Mouse (Mus musculus): ENCODE results near the gene AI597479.

AI597479 gene

DNA sequence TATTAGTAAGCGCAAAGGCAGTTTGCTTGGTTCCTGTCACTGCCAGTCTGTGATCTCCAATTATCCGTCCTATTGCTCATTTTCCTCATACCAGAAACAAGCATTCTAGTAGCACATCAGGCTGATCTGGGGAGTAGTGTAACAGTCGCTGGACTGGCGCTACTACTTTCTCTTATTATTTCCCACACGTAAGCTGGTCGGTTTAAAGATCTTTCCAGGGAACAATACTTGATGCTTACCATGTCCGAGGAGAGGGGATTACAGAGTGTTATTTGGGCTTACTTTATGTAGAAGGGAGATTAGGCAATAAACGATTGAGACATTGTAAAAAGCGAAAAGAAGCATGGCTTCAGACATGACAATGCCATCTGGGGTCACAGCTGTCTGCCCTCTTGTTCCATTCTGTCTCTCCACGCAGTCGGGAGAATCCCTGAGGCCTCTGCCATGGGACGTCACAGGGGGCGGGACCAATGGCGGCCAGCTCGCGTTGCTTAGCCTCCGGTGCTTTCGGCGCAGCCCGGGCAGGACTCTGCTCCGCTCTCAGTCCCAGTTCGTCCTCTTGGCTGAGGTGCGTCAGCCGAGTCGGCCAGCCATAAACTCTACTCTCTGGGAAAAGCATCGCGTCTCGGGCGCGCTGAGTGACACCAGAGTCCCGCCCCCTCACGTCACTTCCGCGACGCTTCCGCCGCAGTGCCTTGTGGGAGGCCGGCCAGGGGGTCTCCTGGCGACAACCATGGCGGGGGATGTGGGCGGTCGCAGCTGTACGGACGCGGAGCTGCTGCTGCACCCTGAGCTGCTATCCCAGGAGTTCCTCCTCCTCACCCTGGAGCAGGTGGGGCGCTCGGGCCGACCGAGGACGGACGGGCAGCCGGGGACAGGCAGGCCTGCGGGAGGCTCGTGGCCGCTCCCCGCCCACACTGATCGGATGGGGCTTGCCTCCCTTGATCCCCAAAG, at the start of gene AI597479, which contains the start of gene Tgfbrap1:
TSS of gene AI597479 (plus strand) at position 680 of the 954 bp plus-strand sequence.
TSS of gene Tgfbrap1 (minus strand) at position 607 of the 954 bp plus-strand sequence.
- peak; percentile 82 to 92 for DNase-seq (ENCODE audit: low spot score in 2 of 2)

DNA sequence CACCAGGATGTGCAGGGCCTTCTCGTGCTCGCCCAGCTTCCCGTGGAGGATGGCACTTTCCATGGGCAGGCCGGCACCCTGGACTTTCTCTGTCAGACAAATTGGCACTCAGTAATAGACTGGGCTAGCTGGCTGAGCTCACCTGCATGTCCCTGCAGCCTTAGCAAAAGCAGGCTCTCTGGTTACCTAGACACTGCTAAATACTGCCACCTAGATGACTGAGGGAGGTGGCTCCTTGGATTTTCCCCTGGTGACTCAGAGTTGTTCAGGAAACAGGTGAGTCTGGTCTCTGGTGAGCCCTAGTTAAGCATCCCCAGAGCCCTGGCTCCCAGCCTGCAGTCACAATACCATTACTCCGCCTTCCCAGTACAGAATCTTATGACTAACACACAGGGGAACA, 46.6 kb upstream of the AI597479 start:
- peak in 1 of 2 experiments; percentile 39 for DNase-seq (ENCODE audit: low spot score in 2 of 2)

DNA sequence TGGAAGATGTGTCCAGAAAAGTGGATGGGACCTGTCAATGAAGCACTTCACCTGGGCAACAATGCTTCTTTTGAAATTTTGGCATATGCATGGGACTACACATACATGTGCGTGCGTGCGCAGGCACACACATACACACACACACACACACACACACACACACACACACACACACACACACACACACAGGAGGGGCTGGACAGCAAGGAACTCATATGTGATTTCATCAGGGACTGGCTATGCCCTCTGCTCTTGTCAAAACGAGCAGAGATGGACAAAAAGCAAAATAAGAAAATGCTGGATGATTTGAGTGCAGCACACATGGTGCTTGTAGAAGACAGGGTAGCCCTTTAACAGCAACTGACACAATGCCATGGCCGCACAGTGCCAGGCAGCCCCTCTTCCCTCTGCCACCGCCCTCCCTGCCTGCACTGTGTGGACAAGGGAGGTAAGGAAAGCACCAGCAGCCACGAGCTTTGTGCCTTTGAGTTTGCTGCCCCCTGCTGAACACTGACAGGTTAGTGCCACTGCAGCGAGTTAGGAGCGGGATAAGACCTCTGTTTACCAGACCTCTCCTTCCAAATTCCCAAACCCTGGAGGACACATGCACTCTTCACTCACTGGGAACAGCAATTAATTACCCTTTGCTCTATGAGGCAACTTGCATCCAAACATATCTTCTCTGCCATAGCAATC, 32.7 kb upstream of the AI597479 start:
- peak in 1 of 2 experiments; percentile 81 for DNase-seq (ENCODE audit: low spot score in 2 of 2)

DNA sequence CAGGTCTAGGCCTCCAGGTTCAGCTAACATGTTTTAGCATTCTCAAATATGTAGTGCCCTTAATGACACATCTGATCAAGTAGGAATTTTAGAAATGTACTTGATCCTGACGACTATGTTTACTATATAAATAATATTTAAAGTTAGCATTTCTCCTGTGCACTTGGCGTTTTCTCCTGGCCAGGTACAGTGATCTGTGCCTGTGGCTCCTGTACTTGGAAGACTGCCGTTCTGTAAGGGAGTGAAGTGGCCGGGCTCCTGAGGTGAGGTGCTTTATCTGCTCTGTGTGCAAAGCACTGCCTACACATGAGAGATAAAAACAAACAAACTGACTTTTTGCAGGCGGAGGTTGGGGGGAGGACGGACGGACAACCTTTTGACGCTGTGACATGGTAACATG, 31.9 kb upstream of the AI597479 start:
- DNase-seq (ENCODE audit: low spot score in 2 of 2) = no peak

DNA sequence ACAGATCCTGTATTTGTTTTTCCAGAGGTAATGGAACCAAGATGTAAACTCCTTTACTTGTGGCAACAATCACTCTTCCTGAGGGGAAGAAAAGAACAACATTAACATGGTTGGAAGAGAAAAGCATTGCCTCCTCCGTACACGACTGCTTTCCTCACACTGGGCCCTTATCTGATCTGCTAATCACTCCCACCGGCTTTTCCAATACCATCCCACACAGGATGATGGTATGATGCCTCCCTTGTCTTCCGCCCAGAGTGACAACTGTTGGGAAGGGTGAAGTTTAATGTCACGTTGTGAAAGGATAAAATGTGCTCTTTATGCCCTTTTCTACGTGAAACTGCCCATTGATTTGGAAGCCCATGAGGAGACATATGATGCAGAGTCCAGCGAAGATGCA, 31.0 kb upstream of the AI597479 start:
- DNase-seq (ENCODE audit: low spot score in 2 of 2) = no peak

DNA sequence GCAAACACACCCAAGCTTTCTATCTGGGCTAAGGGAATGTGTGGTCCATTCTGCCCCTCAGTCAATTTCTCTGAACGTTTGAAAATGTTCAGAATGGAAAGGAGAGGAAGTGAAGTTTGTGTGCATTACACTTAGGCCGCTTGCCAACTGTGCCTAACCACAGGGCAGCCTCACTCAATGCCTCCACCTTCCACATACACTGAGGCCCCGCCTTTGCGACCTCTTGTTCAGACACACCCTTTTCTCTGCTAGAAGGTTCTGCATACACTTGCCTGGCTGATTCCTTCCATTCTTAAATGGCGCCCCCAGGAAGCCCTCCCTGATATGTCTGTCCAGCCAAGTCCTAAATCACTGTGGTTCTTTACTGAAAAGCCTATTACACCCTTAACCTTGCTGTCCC, 27.8 kb upstream of the AI597479 start:
- no peak for DNase-seq (ENCODE audit: low spot score in 2 of 2)

DNA sequence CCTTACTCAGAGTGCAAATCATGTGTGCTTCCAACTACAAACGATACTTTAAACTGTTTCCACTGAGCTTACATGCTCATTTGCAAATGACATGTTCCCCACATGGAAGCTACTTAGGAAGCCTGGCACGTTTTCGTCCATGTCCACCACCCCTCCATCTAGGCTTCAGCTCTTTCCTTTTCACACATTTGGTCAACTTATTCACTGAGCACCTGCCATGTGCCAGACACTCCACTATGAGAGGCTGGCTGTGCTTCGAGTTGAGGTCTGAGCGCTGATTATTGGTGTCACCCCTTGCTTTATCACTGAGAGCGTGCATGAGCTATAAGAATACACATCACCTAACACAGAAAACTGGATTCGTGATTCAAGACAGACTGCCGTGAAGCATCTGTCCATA, 26.5 kb upstream of the AI597479 start:
- DNase-seq (ENCODE audit: low spot score in 2 of 2) = no peak

DNA sequence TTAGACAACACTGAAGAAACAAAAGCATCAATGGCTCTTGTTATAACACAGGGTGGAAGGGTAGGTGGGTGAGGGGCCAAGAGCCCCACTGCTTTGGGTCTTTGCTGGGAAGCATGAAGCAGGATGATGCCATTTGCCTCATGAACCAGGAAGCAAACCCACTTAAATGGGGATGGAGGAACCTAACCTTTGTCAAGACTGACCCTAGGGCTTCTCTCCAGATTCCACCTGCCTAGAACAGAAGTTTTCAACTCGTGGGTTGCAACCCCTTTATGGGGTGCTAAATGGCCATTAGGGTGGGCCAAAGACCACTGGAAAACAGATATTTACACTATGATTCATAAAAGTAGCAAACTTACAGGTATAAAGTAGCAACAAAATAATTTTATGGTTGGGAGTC, 25.9 kb upstream of the AI597479 start:
- no peak for DNase-seq (ENCODE audit: low spot score in 2 of 2)

DNA sequence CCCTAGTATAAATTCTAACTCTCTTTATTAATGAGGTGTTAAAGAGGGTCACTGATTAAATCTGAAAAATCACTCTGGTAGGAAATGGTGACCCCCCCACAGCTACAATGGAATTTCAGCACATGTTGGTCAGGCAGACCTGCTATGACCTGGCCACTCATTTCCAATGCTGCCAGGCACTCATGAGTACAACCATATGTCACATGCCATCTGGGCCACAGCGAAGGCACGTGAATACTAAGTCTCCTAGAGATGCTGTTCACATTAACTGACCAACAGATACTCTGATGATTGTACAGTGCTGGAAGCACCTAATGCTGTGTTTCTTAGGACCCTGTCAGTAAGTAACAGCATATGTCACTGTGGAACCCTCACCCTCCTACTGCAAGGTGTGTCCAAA, 23.7 kb upstream of the AI597479 start:
- no peak for DNase-seq (ENCODE audit: low spot score in 2 of 2)

DNA sequence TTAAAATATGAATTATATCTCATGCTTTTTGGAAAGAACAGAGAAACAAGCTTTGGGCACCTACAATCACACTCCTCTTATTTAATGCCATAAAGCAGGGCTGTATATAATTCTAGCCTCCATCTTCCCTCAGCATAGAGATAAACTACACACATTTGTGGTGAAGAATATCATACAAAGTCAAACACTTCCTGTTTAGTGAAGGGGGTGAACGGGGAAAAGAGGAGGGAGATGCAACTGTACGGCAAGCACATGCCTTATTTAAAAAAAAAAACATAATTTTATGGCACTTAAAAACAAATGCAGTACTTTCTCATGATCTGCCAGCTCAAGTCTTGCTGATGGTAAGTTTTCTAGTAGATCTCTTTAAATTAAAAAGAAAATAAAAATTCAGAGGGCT, 20.4 kb upstream of the AI597479 start:
- no peak for DNase-seq (ENCODE audit: low spot score in 2 of 2)

DNA sequence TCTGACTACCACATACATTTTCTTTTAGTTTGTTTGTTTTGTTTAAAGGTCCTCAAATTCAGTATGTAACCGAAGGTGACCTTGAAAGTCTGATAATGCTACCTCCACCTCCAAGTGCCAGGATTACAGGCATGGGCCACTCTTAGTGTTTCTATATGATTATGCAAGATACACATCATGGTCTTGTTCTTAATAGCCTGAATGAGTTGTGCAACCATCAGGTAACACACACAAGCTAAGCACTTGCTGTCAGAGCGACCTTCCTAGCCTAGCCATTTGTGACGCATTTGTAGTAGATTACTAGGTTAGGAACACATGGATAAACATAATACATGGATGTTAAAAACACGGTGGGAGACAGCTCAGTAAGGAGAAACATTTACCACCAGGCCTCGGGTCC, 15.6 kb upstream of the AI597479 start:
- DNase-seq (ENCODE audit: low spot score in 2 of 2) = no peak

DNA sequence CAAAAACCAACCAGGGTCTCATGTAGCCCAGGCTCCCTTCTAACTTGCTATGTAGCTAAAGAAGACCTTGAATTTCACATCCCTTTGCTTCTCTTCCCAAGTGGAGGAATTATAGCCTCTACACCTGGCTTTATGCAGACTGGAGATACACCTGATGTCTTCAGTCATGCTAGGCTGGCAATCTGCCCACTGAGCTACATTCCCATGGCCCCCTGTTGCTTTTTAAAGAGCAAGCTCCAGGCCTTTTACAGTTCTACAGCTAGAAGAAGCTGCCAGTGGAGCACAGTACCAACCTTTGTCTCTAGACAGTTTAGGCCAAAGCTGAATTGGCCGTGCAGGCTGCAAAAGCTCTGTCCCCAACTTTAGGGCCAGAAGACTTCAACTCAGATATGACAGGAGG, 8.1 kb upstream of the AI597479 start:
- no peak for DNase-seq (ENCODE audit: low spot score in 2 of 2)

DNA sequence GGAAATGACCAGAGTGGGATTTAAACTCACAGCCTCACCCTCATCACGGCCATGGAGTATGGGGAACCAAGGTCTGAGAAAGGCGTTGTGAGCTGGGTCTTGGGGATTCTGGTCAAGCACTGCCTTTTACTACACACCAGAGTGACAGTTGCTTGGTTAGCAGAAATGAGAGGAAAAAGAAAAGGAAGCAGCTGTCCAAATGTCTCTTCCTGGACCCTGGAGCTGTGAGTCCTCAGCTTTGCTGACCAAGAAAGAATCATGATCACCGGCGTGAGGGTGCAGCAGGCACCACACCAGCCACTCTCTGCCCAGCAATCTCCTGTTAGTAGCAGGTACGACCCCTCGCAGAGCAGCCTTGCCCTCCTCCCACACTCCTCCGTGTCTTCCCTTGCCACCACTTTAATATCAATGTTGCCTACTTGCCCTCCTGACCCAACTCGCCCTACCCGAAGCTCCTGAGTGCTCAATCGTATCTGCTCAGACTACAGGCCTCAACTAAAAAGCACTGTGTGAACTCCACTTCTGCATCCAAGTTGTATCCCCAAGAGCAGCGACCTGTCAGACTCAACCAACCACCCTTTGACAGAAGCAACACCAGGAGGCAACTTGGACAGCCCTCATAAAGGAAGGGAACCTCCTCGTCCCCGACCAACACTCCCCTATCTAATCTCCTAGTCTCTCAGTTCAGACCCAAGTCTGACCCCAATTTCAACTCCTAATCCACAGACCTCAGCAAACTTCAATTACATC, 7.0 kb upstream of the AI597479 start:
- DNase-seq (ENCODE audit: low spot score in 2 of 2) = no peak

DNA sequence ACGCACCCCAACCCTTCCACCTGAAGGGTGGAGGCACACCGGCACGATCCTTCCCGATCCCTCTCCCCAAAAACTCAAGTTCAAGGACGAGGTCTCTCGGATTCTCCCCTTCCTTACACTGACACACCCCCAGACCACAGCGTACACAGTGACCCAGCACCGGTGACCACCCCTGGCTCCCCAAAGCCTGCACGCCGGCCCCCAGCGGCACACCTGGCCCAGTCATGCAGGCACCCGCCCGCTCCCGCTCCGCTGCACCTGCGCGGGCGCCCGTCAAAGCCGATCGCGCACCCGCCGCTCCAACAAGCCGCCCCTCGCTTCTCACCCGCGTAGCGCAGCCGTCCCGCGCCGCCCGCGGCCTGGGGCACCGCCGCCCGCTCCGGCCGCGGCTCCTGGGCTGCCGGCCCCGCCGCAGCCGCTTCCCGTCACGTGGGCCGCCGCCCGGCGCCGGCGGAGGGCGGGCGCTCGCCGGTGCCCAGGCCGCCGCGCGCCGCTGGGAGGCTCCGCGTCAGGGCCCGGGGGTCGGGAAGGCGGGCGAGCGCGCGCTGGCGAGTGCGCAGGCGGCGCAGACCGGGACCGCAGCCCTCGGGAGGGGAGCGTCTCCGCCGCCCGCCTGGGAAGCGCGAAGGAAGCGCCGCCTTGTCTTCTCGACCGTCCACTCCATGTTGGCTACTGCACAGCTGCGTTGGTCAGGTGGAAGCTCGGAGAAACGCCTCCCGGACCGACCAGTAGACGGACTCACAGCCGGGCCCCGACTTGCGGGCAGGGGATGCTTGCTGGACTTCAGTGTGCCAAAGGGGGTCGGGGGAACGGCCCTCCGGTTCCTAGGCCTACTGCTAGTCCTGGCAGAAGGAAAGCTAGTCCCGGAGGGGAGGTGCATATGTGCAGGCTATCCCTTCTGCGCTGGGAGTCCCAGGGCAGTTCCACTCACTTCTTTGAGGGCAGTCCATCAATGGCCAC, 6.2 kb upstream of the AI597479 start:
- DNase-seq (ENCODE audit: low spot score in 2 of 2) = peak in 1 of 2 experiments; percentile 68

DNA sequence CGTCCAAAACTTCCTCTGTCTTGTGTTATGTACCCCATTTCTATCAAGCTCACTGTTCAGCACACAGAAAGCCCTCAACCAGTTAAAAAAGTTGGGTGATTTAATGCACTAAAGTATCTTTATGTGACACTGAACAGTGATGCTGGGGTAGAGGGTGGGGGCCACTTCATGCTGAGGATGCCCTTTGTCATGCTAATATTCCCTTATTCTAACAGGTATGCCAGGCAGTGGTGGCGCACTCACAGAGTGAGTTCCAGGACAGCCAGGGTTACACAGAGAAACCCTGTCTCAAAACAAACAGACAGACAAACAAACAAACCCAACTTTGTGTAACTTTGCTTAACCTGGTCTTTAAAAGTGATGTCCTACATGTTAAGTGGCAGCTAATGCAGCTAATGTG, 4.3 kb upstream of the AI597479 start:
- no peak for DNase-seq (ENCODE audit: low spot score in 2 of 2)

DNA sequence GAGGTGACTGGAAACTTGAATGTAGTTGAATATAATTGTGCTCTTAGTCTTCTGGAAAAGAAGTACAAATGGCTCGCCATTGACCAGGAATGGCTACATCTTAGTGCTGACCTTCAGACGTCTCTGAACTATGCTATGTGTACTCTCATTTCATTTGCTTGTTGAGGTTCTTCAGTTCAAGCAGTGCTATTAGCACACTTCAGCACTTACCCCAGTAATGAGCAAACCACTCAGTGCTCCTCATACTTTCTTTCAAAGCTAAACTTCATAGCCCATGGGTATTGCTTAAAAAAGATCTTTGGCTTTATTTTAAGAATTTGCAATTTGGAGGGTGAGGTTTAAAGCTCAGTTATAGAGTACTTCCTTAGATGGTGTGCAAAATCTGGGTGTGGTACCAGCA, 10.2 kb downstream of the AI597479 start:
- no peak for DNase-seq (ENCODE audit: low spot score in 2 of 2)

DNA sequence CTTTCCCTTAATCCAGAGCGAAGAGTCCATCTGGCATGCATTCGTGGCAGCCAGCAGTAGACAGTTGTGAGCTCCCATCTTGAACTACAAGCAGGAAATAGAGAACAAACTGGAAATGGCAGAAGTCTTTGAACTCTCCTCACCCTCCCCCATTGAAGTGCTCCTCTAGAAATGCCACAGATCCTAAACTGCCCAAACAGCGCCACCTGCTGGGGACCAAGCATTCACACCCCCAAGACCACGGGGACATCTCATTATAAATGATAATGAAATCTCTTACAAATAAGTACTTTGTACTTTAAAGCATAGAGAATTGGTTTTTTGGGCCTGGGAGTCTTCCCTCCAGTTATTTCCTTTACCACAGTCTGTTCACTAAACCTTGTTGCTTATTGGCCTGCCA, 12.0 kb downstream of the AI597479 start:
- peak in 1 of 2 experiments; percentile 36 for DNase-seq (ENCODE audit: low spot score in 2 of 2)

DNA sequence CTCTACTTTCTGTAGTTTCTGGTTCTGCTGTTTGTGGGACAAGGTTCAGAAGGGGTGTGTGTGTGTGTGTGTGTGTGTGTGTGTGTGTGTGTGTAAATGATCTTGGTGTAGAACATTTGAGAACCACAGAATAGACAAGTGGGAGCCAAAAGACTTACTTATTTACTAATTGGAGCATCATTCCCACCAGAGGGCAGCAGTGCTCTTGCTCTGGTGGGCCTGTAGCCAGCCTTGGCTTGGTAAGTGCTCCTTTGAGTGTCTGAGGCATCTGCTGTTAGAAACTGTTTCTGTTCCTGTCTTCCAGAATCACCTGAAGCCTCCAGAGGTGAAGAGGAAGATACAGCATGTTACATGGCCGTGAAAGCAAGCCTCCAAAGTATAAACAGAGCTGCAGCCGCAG, 14.4 kb downstream of the AI597479 start:
- DNase-seq (ENCODE audit: low spot score in 2 of 2) = peak in 1 of 2 experiments; percentile 83

DNA sequence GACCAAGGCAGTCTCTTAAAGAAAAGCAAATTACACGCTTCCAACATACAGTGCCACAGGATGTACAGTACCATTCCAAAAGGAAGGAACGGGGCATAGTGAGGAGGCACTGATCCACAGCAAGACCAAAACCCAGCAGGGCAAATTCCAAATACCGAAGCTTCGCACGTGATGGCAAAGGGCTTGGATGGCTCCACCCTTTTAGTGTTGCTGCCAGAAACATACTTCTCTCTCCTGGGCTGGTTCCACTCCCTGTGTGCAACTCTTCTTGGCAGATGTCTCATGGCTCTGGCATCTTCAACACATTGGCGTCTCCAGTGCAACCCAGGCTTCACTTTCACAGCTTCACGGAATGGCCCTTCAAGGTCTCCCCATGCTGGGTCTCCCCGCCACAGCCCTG, 18.9 kb downstream of the AI597479 start:
- no peak for DNase-seq (ENCODE audit: low spot score in 2 of 2)

DNA sequence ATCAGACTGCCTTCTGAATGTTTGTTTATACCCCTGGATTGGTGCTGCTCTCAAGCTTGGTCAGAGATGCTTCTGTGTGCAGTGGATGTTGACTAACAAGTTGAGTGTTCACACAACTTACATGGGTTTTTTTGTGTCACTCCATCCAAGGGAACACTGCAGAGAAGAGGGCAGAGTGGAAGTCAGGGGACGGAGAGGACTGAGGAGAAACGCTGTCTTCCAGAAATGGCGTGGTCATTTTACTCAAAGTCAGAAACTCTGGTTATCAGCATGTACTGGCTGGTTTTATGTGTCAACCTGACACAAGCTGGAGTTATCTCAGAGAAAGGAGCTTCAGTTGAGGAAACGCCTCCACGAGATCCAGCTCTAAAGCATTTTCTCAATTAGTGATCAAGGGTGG, 22.4 kb downstream of the AI597479 start:
- DNase-seq (ENCODE audit: low spot score in 2 of 2) = no peak

DNA sequence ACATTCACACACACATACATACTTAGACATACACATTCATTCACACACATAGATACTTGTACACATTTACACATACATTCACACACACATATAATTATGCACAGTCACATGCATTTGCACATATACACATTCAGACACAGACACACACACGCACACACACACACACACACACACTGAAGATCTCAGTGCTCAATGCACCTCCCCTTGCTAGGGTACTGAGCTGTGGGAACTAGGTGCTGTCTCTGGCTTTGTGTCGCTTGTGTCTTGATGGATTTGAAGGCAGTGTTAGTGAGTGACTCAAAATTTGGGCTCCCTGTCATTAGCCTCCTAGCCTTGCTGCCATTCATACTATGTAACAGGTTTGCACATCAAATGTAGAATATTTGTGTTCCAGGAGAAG, 24.1 kb downstream of the AI597479 start:
- no peak for DNase-seq (ENCODE audit: low spot score in 2 of 2)

Measured in left cerebral cortex, adult 9 months (tissue).